9 mouse cellular contexts compared by ENCODE assay signal in the genomic region with DNA sequence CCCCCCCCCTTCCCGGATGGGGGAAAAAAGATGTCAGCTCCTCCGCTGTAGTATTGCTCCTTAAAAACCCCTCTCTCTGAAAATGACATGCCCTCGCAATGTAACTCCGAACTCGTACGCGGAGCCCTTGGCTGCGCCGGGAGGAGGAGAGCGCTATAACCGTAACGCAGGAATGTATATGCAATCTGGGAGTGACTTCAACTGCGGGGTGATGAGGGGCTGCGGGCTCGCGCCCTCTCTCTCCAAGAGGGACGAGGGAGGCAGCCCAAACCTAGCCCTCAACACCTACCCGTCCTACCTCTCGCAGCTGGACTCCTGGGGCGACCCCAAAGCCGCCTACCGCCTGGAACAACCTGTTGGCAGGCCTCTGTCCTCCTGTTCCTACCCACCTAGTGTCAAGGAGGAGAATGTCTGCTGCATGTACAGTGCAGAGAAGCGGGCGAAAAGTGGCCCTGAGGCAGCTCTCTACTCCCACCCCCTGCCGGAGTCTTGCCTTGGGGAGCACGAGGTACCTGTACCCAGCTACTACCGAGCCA. TPM values are rescaled to one million over a fixed set of nuclear protein-coding genes. Genes with fewer than 3 reads are reported as not detected.
A peak's percentile ranks its signal among the peaks of the same experiment; 100 is the strongest.
DNase-seq lines count a peak whose midpoint lies in the region; ATAC-seq lines count a peak whose summit lies in the region.
"Had no signal": no experiment of that assay in that cellular context is flagged by ENCODE, and none has a peak within 500 bp of the region (broad histone marks: within the 10 kb centered on the region; RNA-seq: fewer than 3 reads in every experiment).

TSS of gene Hoxc10 (plus strand) at position 21 of the 536 bp plus-strand sequence.

- peak; percentile 58 for ATAC-seq in kidney, embryonic 16.5 days (ENCODE audit: low FRiP score, low TSS enrichment)
- ATAC-seq in midbrain, embryonic 13.5 days = 0 out of 2 replicates have a peak, but pooled peaks have one; percentile 43

- H3K9me3 ChIP-seq in kidney, embryonic 16.5 days (ENCODE audit: low read length) = no peaks in the 10 kb centered on the region
- no peaks in the 10 kb centered on the region for H3K9me3 ChIP-seq in midbrain, embryonic 13.5 days

- H3K36me3 ChIP-seq in kidney, embryonic 16.5 days (ENCODE audit: insufficient read depth, low read length) = no peaks in the 10 kb centered on the region
- no peaks in the 10 kb centered on the region for H3K36me3 ChIP-seq in midbrain, embryonic 13.5 days

- DNase-seq in kidney, adult 9 months = no peak
- DNase-seq in R1 (ENCODE audit: low read depth, low spot score) = peak; percentile 50
- DNase-seq in gastrocnemius, postnatal 25 days = peak; percentile 43
- no peak for DNase-seq in yolk sac, embryonic 10.5 days (ENCODE audit: low spot score)
- no peak for DNase-seq in right cerebral cortex, postnatal 14 days
- no peak for DNase-seq in layer of hippocampus, postnatal 10 days (ENCODE audit: low spot score in 2 of 2)

- under 1% methylated on average over 27 of the region's 27 CpGs for WGBS in kidney, embryonic 16.5 days
- WGBS in midbrain, embryonic 13.5 days = 2% methylated on average over 24 of the region's 27 CpGs

- peak within 1 kb of the TSS; percentile 65 for H3K4me3 ChIP-seq in kidney, embryonic 16.5 days (ENCODE audit: low read length)
- H3K4me3 ChIP-seq in midbrain, embryonic 13.5 days (replicated peaks) = no peak within 1 kb of the TSS

- peaks cover 22% of the 10 kb centered on the region for H3K27me3 ChIP-seq in kidney, embryonic 16.5 days (ENCODE audit: insufficient read depth, low read length)
- H3K27me3 ChIP-seq in midbrain, embryonic 13.5 days = peaks cover 98% of the 10 kb centered on the region
- H3K27me3 ChIP-seq: Patski had no signal

- H3K9ac ChIP-seq in kidney, embryonic 16.5 days (replicated peaks; ENCODE audit: low read length) = peak within 1 kb of the TSS; percentile 90
- H3K9ac ChIP-seq in midbrain, embryonic 13.5 days (replicated peaks) = no peak within 1 kb of the TSS

- H3K4me2 ChIP-seq in kidney, embryonic 16.5 days (replicated peaks; ENCODE audit: low read depth, low read length) = peak within 1 kb of the TSS; percentile 84
- H3K4me2 ChIP-seq in midbrain, embryonic 13.5 days (replicated peaks) = peak within 1 kb of the TSS; percentile 25; the same call in 1 of the 2 replicates

- H3K27ac ChIP-seq in kidney, embryonic 16.5 days (ENCODE audit: low read length) = peak within 1 kb of the TSS; percentile 94
- no peak within 1 kb of the TSS for H3K27ac ChIP-seq in midbrain, embryonic 13.5 days

- peaks cover 22% of the 10 kb centered on the region for H3K4me1 ChIP-seq in kidney, embryonic 16.5 days (ENCODE audit: insufficient read depth, low read length)
- peaks cover 5% of the 10 kb centered on the region for H3K4me1 ChIP-seq in midbrain, embryonic 13.5 days (replicated peaks)

RNA-seq across cellular contexts. Expression of gene Hoxc10, which starts in this region (rescaled TPM):
- polyA plus RNA-seq in kidney, embryonic 16.5 days (2015; fragmentation: Nextera tagmentation; extraction: Ambion mirVana) = 49.0 and 54.0 TPM in 2 replicates
- total RNA-seq in gastrocnemius, postnatal 25 days (2021) = 10 to 100 TPM; 61.5 to 69.5 TPM
- not detected in 2 replicates for polyA plus RNA-seq in midbrain, embryonic 13.5 days (2015; fragmentation: Nextera tagmentation; extraction: Ambion mirVana)
- total RNA-seq in layer of hippocampus, postnatal 10 days (2021) = not detected

Comparison
In these comparisons a context has a peak if more than half of its experiments do, and no peak if none do; other contexts are left out.
1. RNA of gene Hoxc10 (total RNA-seq): 61.5 to 69.5 TPM in gastrocnemius, postnatal 25 days; not detected in layer of hippocampus, postnatal 10 days; every median in the first group is over 10 times any median in the second.
2. RNA of gene Hoxc10 (polyA plus RNA-seq): 49.0 to 54.0 TPM in kidney, embryonic 16.5 days; not detected in midbrain, embryonic 13.5 days; every median in the first group is over 10 times any median in the second.
3. Peak in ATAC-seq and H3K4me2 ChIP-seq in midbrain, embryonic 13.5 days; RNA of the gene not detected or under 1 TPM.
4. DNase-seq: peak in R1 (single experiment) and gastrocnemius, postnatal 25 days (single experiment); none in kidney, adult 9 months (single experiment), yolk sac, embryonic 10.5 days (single experiment), right cerebral cortex, postnatal 14 days (single experiment) and layer of hippocampus, postnatal 10 days (0 of 2).